Mouse (Mus musculus) E14TG2a.4 (cell line): Measurements from ENCODE around the gene Rfx3.

Experiments used
- CTCF ChIP-seq: conservative IDR thresholded peaks from 2 replicates; pipeline ENCODE4 v1.5.1; 2014; ENCODE audit warnings: low read length
- NANOG ChIP-seq: IDR thresholded peaks from 2 replicates; pipeline ENCODE4 v1.6.1; 2014; ENCODE audit warnings: borderline replicate concordance, low read length, mixed read lengths
- POU5F1 ChIP-seq: IDR thresholded peaks from 2 replicates; pipeline ENCODE4 v1.6.1; 2014; ENCODE audit warnings: low read length, borderline replicate concordance

DNA sequence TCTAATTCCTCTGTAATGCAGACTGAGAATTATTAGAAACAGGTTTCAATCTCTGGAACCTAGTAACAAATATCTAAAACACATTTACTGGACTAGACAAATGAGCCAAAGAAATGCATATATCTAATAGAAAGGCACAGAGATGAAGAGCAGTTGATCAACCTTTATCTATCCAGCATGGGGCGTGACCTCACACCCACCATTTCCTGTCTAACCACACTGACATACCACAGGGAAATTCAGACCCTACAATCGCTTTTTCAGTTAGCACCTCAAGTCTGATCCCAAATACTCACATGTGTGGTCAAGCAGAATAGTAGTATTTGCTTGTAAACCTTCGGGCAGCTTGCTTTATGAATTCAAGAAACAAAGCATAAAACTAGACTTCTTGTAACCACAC is 43.4 kb downstream of the Rfx3 start:
- TF ChIP-seq CTCF (no peak), NANOG (no peak), POU5F1 (no peak)
